Comparison of ENCODE assay signal across 8 mouse cellular contexts in genomic region chr16:30386911-30387439, GRCm38 (mm10). TPM values are rescaled to one million over a fixed set of nuclear protein-coding genes. Genes with fewer than 3 reads are reported as not detected.
DNase-seq lines count a peak whose midpoint lies in the region; ATAC-seq and TF ChIP-seq lines count a peak whose summit lies in the region.

No protein-coding gene starts in this region.

- H3K9ac ChIP-seq in heart, adult 2 months (ENCODE audit: low read depth, low read length) = no peak overlapping the region
- H3K9ac ChIP-seq in MEL (ENCODE audit: control insufficient read depth, low read depth, low read length, poor library complexity, severe bottlenecking) = peak overlapping the region; percentile 98
- H3K9ac ChIP-seq in hindbrain, embryonic 14.5 days = peak overlapping the region; percentile 95; the same call in 1 of the 2 replicates
- H3K9ac ChIP-seq in midbrain, embryonic 14.5 days (replicated peaks; ENCODE audit: low read length) = peak overlapping the region; percentile 92; the same call in 1 of the 2 replicates

- no peaks in the 10 kb centered on the region for H3K27me3 ChIP-seq in heart, adult 2 months (ENCODE audit: control insufficient read depth, insufficient read depth, low read length)
- no peaks in the 10 kb centered on the region for H3K27me3 ChIP-seq in MEL (ENCODE audit: control insufficient read depth in 1 of 2, insufficient read depth in 2 of 2, low read length in 2 of 2)
- H3K27me3 ChIP-seq in hindbrain, embryonic 14.5 days (ENCODE audit: control insufficient read depth, insufficient read depth, low read length) = no peaks in the 10 kb centered on the region
- no peaks in the 10 kb centered on the region for H3K27me3 ChIP-seq in midbrain, embryonic 14.5 days (ENCODE audit: control insufficient read depth, insufficient read depth, low read length)

- no peak for TF ChIP-seq CTCF in heart, adult 2 months (IDR thresholded peaks at IDR 0.05)
- no peak for TF ChIP-seq CTCF in MEL (IDR thresholded peaks at IDR 0.05 in 2 of 3, conservative IDR thresholded peaks at IDR 0.05 in 1 of 3; ENCODE audit: control insufficient read depth in 1 of 3, insufficient read depth in 1 of 3, low read depth in 2 of 3, low read length in 3 of 3, poor library complexity in 1 of 3, severe bottlenecking in 1 of 3)

- no peak for DNase-seq in heart, adult 2 months
- DNase-seq in heart, postnatal 25 days (ENCODE audit: low spot score) = no peak
- peak; percentile 60 for DNase-seq in MEL (ENCODE audit: low read depth, low spot score)
- DNase-seq in hindbrain, embryonic 14.5 days (ENCODE audit: low spot score) = no peak
- no peak for DNase-seq in midbrain, embryonic 14.5 days
- no peak for DNase-seq in left cerebral cortex, adult 11 months (ENCODE audit: low spot score)
- DNase-seq in spleen, postnatal 4 days (ENCODE audit: low spot score in 2 of 2) = no peak
- DNase-seq in left cerebral cortex, postnatal 14 days (ENCODE audit: low spot score in 2 of 2) = no peak

- TF ChIP-seq POLR2A in heart, adult 2 months (IDR thresholded peaks at IDR 0.05; ENCODE audit: insufficient read depth, low read depth, low read length) = no peak
- TF ChIP-seq POLR2A in MEL (IDR thresholded peaks at IDR 0.05; ENCODE audit: control insufficient read depth in 1 of 2, insufficient read depth in 1 of 2, low read depth in 1 of 2, low read length in 2 of 2, poor library complexity in 1 of 2) = peak in 1 of 2 experiments; percentile 24; a peak in 1 of 4 replicates

- peaks cover 8% of the 10 kb centered on the region for H3K4me1 ChIP-seq in heart, adult 2 months (ENCODE audit: control insufficient read depth, insufficient read depth, low read length)
- H3K4me1 ChIP-seq in MEL (ENCODE audit: control insufficient read depth in 1 of 2, insufficient read depth in 2 of 2, low read length in 2 of 2) = peaks cover 7 to 31% of the 10 kb centered on the region in 2 experiments
- H3K4me1 ChIP-seq in hindbrain, embryonic 14.5 days (replicated peaks; ENCODE audit: control insufficient read depth, insufficient read depth, low read length) = peaks cover 16% of the 10 kb centered on the region
- H3K4me1 ChIP-seq in midbrain, embryonic 14.5 days (ENCODE audit: control insufficient read depth, insufficient read depth, low read length) = peaks cover 11% of the 10 kb centered on the region

- TF ChIP-seq RAD21 in MEL (IDR thresholded peaks at IDR 0.05; ENCODE audit: low read depth, low read length) = no peak

- peak overlapping the region; percentile 86 for H3K4me2 ChIP-seq in hindbrain, embryonic 14.5 days (replicated peaks)
- H3K4me2 ChIP-seq in midbrain, embryonic 14.5 days (ENCODE audit: low read length) = peak overlapping the region; percentile 93

- ATAC-seq in hindbrain, embryonic 14.5 days (ENCODE audit: low FRiP score) = no peak
- no peak for ATAC-seq in midbrain, embryonic 14.5 days (ENCODE audit: low FRiP score, low TSS enrichment)

- H3K9me3 ChIP-seq in MEL (replicated peaks; ENCODE audit: insufficient read depth, low read length) = no peaks in the 10 kb centered on the region
- H3K9me3 ChIP-seq in hindbrain, embryonic 14.5 days (ENCODE audit: control insufficient read depth, low read length) = no peaks in the 10 kb centered on the region
- no peaks in the 10 kb centered on the region for H3K9me3 ChIP-seq in midbrain, embryonic 14.5 days (ENCODE audit: control insufficient read depth, low read length)

- 85% methylated on average over 8 of the region's 8 CpGs for WGBS in heart, adult 2 months
- WGBS in hindbrain, embryonic 14.5 days = 76% methylated on average over 8 of the region's 8 CpGs
- WGBS in midbrain, embryonic 14.5 days = 79% methylated on average over 8 of the region's 8 CpGs

- intact Hi-C loops in heart, adult 2 months (cut with DNase I) = no loop called here
- intact Hi-C loops in heart, postnatal 25 days (cut with DNase I) = no loop called here
- intact Hi-C loops in left cerebral cortex, postnatal 14 days (cut with DNase I) = loop anchor here (5.0 kb wide), 1 partner anchor 115 kb away; no protein-coding TSS in a partner anchor

- H3K4me3 ChIP-seq in heart, adult 2 months = peak overlapping the region; percentile 58; the same call in 1 of the 2 replicates
- peak overlapping the region; percentile 89 to 99 for H3K4me3 ChIP-seq in MEL (ENCODE audit: control insufficient read depth in 1 of 2, insufficient read depth in 1 of 2, low read depth in 2 of 2, low read length in 2 of 2)
- H3K4me3 ChIP-seq in hindbrain, embryonic 14.5 days (replicated peaks; ENCODE audit: low read length) = peak overlapping the region; percentile 93
- peak overlapping the region; percentile 85 for H3K4me3 ChIP-seq in midbrain, embryonic 14.5 days (replicated peaks; ENCODE audit: low read depth, low read length)

- H3K27ac ChIP-seq in heart, adult 2 months = no peak overlapping the region
- H3K27ac ChIP-seq in MEL (ENCODE audit: control insufficient read depth, low read depth, low read length) = peak overlapping the region; percentile 85
- no peak overlapping the region for H3K27ac ChIP-seq in hindbrain, embryonic 14.5 days
- no peak overlapping the region for H3K27ac ChIP-seq in midbrain, embryonic 14.5 days (replicated peaks; ENCODE audit: low read depth, low read length)

- H3K36me3 ChIP-seq in heart, adult 2 months (ENCODE audit: control insufficient read depth, insufficient read depth, low read length) = no peaks in the 10 kb centered on the region; the same call in 1 of the 2 replicates
- H3K36me3 ChIP-seq in MEL (ENCODE audit: control insufficient read depth in 1 of 2, insufficient read depth in 2 of 2, low read length in 2 of 2) = peaks cover 37 to 48% of the 10 kb centered on the region in 2 experiments
- H3K36me3 ChIP-seq in hindbrain, embryonic 14.5 days (replicated peaks; ENCODE audit: control insufficient read depth, insufficient read depth) = peaks cover 13% of the 10 kb centered on the region
- 0 out of 2 replicates have a peak, but pooled peaks cover 4% of the 10 kb centered on the region for H3K36me3 ChIP-seq in midbrain, embryonic 14.5 days (ENCODE audit: control insufficient read depth, insufficient read depth, low read length)

- no peak for TF ChIP-seq EP300 in heart, adult 2 months (IDR thresholded peaks at IDR 0.05; ENCODE audit: insufficient read depth, low read depth, low read length)
- TF ChIP-seq EP300 in MEL (IDR thresholded peaks at IDR 0.05; ENCODE audit: low read depth in 1 of 2, low read length in 2 of 2) = no peak

- no peaks in the 10 kb centered on the region for H3K79me2 ChIP-seq in heart, adult 2 months (replicated peaks; ENCODE audit: control insufficient read depth, insufficient read depth, low read length)
- peaks cover 58% of the 10 kb centered on the region for H3K79me2 ChIP-seq in MEL (ENCODE audit: control insufficient read depth, insufficient read depth, low read length, poor library complexity)

TF ChIP-seq in MEL, 35 proteins besides CTCF, POLR2A, EP300 and RAD21:
- TF ChIP-seq MAFK (IDR thresholded peaks at IDR 0.05; ENCODE audit: borderline replicate concordance, low read depth, low read length) (no peak), CHD1 (IDR thresholded peaks at IDR 0.05; ENCODE audit: low read depth, low read length) (peak; percentile 12; the same call in 1 of the 2 replicates), SIN3A (IDR thresholded peaks at IDR 0.05; ENCODE audit: low read length) (peak; percentile 7; the same call in 1 of the 2 replicates), MXI1 (IDR thresholded peaks at IDR 0.05; ENCODE audit: low read depth, low read length) (peak; percentile 31; the same call in 1 of the 2 replicates), USF1 (IDR thresholded peaks at IDR 0.05; ENCODE audit: low read depth, low read length) (no peak), MAZ (IDR thresholded peaks at IDR 0.05; ENCODE audit: low read depth, low read length) (no peak), POLR2AphosphoS2 (IDR thresholded peaks at IDR 0.05; ENCODE audit: low read length) (peak; percentile 37; the same call in 1 of the 2 replicates)

RNA-seq across cellular contexts. Expression of gene Atp13a3, which starts 18.8 kb away (rescaled TPM):
- total RNA-seq in heart, adult 2 months (2021) = 10 to 100 TPM; 48.2 to 54.7 TPM
- polyA plus RNA-seq in heart, adult 2 months (2012; rRNA removed) = 10.6 and 24.7 TPM in 2 replicates
- total RNA-seq in heart, postnatal 25 days (2021) = 10 to 100 TPM; 52.4 to 61.6 TPM
- 120 and 145 TPM in 2 replicates for total RNA-seq in MEL (2012; rRNA removed)
- polyA plus RNA-seq in MEL (2012; ENCODE audit: insufficient read depth in 1 of 2, insufficient read length in 2 of 2, low read depth in 1 of 2, low replicate concordance in 2 of 2, missing spikeins in 1 of 2) = 100 to 1,000 TPM in 1 of 2 experiments, 10 to 100 TPM in 1; 93.3 to 117 TPM
- 12.3 and 13.4 TPM in 2 replicates for polyA plus RNA-seq in hindbrain, embryonic 14.5 days (2014; fragmentation: Nextera tagmentation; extraction: Ambion mirVana)
- polyA plus RNA-seq in midbrain, embryonic 14.5 days (2014; fragmentation: Nextera tagmentation; extraction: Ambion mirVana) = 8.9 and 10.9 TPM in 2 replicates
- total RNA-seq in left cerebral cortex, postnatal 14 days (2021) = 10 to 100 TPM; 66.2 to 67.3 TPM
